In genomic region chr4:139641829-139642425, GRCm38 (mm10) we compare ENCODE assay signal across 10 mouse cellular contexts. TPM values are rescaled to one million over a fixed set of nuclear protein-coding genes. Genes with fewer than 3 reads are reported as not detected.
A peak's percentile ranks its signal among the peaks of the same experiment; 100 is the strongest.
DNase-seq lines count a peak whose midpoint lies in the region; ATAC-seq and TF ChIP-seq lines count a peak whose summit lies in the region.
"Had no signal": no experiment of that assay in that cellular context is flagged by ENCODE, and none has a peak within 500 bp of the region (broad histone marks: within the 10 kb centered on the region; RNA-seq: fewer than 3 reads in every experiment).

No protein-coding gene starts in this region.

- H3K36me3 ChIP-seq in heart, embryonic 12.5 days: peaks cover 8% of the 10 kb centered on the region; the same call in 1 of the 2 replicates
- peaks cover 81% of the 10 kb centered on the region for H3K36me3 ChIP-seq in G1E (replicated peaks)
- peaks cover 10% of the 10 kb centered on the region for H3K36me3 ChIP-seq in forebrain, embryonic 14.5 days (ENCODE audit: control insufficient read depth, insufficient read depth, low read length)
- H3K36me3 ChIP-seq in midbrain, embryonic 10.5 days: peaks cover 16% of the 10 kb centered on the region

- H3K9me3 ChIP-seq in heart, embryonic 12.5 days (replicated peaks): peaks cover 2% of the 10 kb centered on the region
- H3K9me3 ChIP-seq in G1E (replicated peaks): no peaks in the 10 kb centered on the region
- H3K9me3 ChIP-seq in forebrain, embryonic 14.5 days (replicated peaks; ENCODE audit: control insufficient read depth, low read length): no peaks in the 10 kb centered on the region
- H3K9me3 ChIP-seq in midbrain, embryonic 10.5 days (replicated peaks): no peaks in the 10 kb centered on the region

- 2% methylated on average over 29 of the region's 30 CpGs for WGBS in heart, embryonic 12.5 days
- 3% methylated on average over 30 of the region's 30 CpGs for WGBS in forebrain, embryonic 14.5 days
- WGBS in midbrain, embryonic 10.5 days: 2% methylated on average over 30 of the region's 30 CpGs

- H3K27ac ChIP-seq in heart, embryonic 12.5 days (ENCODE audit: poor library complexity, severe bottlenecking): no peak overlapping the region
- no peak overlapping the region for H3K27ac ChIP-seq in forebrain, embryonic 14.5 days (ENCODE audit: low read depth, low read length)
- H3K27ac ChIP-seq in midbrain, embryonic 10.5 days (replicated peaks): peak overlapping the region; percentile 78

- TF ChIP-seq CTCF in G1E (IDR thresholded peaks at IDR 0.05; ENCODE audit: low read depth, low read length): no peak

- peak overlapping the region; percentile 58 for H3K9ac ChIP-seq in heart, embryonic 12.5 days
- H3K9ac ChIP-seq in forebrain, embryonic 14.5 days (ENCODE audit: low read length): peak overlapping the region; percentile 49

- no peak for DNase-seq in heart, adult 11 months
- no peak for DNase-seq in G1E (ENCODE audit: low spot score)
- peak; percentile 69 for DNase-seq in forebrain, embryonic 14.5 days (ENCODE audit: low spot score)
- DNase-seq in midbrain, embryonic 10.5 days (ENCODE audit: low spot score): peak; percentile 66
- DNase-seq in frontal cortex, postnatal 14 days (ENCODE audit: low spot score in 2 of 2): no peak
- DNase-seq in gastrocnemius, adult 18-20 months (ENCODE audit: low spot score): no peak

- peak; percentile 33; the same call in 1 of the 2 replicates for ATAC-seq in heart, embryonic 12.5 days (ENCODE audit: insufficient number of reproducible peaks, low FRiP score)
- no peak for ATAC-seq in G1E (ENCODE audit: extremely low read depth, insufficient number of reproducible peaks, low FRiP score, poor library complexity, severe bottlenecking)
- no peak for ATAC-seq in forebrain, embryonic 14.5 days
- no peak for ATAC-seq in granulocyte monocyte progenitor cell, adult 5-6 weeks (replicated peaks; ENCODE audit: poor library complexity, severe bottlenecking)

- peaks cover 44% of the 10 kb centered on the region for H3K27me3 ChIP-seq in heart, embryonic 12.5 days (replicated peaks)
- H3K27me3 ChIP-seq in G1E (ENCODE audit: insufficient read depth, low read length): no peaks in the 10 kb centered on the region
- H3K27me3 ChIP-seq in forebrain, embryonic 14.5 days (replicated peaks; ENCODE audit: control insufficient read depth, insufficient read depth, low read length): no peaks in the 10 kb centered on the region
- H3K27me3 ChIP-seq in midbrain, embryonic 10.5 days (ENCODE audit: low read depth, poor library complexity, severe bottlenecking): peaks cover 44% of the 10 kb centered on the region

- H3K4me1 ChIP-seq in heart, embryonic 12.5 days (replicated peaks): peaks cover 17% of the 10 kb centered on the region
- peaks cover 78% of the 10 kb centered on the region for H3K4me1 ChIP-seq in G1E (ENCODE audit: insufficient read depth, low read depth, low read length)
- H3K4me1 ChIP-seq in forebrain, embryonic 14.5 days (ENCODE audit: control insufficient read depth, insufficient read depth, low read length): peaks cover 8% of the 10 kb centered on the region; the same call in 1 of the 2 replicates
- H3K4me1 ChIP-seq in midbrain, embryonic 10.5 days: peaks cover 48% of the 10 kb centered on the region

- peak overlapping the region; percentile 41 for H3K4me3 ChIP-seq in heart, embryonic 12.5 days
- peak overlapping the region; percentile 73; the same call in 1 of the 2 replicates for H3K4me3 ChIP-seq in G1E (ENCODE audit: low read depth, low read length)
- H3K4me3 ChIP-seq in forebrain, embryonic 14.5 days (ENCODE audit: low read depth, low read length): no peak overlapping the region
- peak overlapping the region; percentile 50 for H3K4me3 ChIP-seq in midbrain, embryonic 10.5 days

- peak overlapping the region; percentile 72 for H3K4me2 ChIP-seq in heart, embryonic 12.5 days
- H3K4me2 ChIP-seq in forebrain, embryonic 14.5 days (ENCODE audit: low read length): peak overlapping the region; percentile 41

RNA-seq across cellular contexts. Expression of gene Tas1r2, which starts 11.4 kb away (rescaled TPM):
- 0.05 TPM in 1 of 2 replicates, not detected in the other for polyA plus RNA-seq in heart, embryonic 12.5 days (2016; fragmentation: Nextera tagmentation; extraction: Ambion mirVana)
- total RNA-seq in G1E (2014; fragmentation: Nextera tagmentation) (not detected in 2 replicates), G1E (2017) (0.12 TPM in 1 of 2 replicates, not detected in the other)
- not detected in 2 replicates for polyA plus RNA-seq in G1E (2012)
- not detected in 2 replicates for polyA plus RNA-seq in forebrain, embryonic 14.5 days (2014; fragmentation: Nextera tagmentation; extraction: Ambion mirVana)
- polyA plus RNA-seq in midbrain, embryonic 10.5 days (2016; fragmentation: Nextera tagmentation; extraction: Ambion mirVana): 0.09 TPM in 1 of 2 replicates, not detected in the other
- total RNA-seq in gastrocnemius, adult 18-20 months (2021): not detected
- total RNA-seq in granulocyte monocyte progenitor cell, adult 5-6 weeks (2014; fragmentation: Nextera tagmentation): not detected in 2 replicates
- not detected in 2 replicates for total RNA-seq in granulocyte monocyte progenitor cell, adult 5-6 weeks (2017)
- total RNA-seq: heart, postnatal 14 days had no signal
- polyA plus RNA-seq: testis, adult 2 months had no signal

RNA-seq across cellular contexts. Expression of gene Aldh4a1, which starts 19.3 kb away (rescaled TPM):
- polyA plus RNA-seq in heart, embryonic 12.5 days (2016; fragmentation: Nextera tagmentation; extraction: Ambion mirVana): 22.7 and 23.2 TPM in 2 replicates
- total RNA-seq in G1E (2014; fragmentation: Nextera tagmentation): 17.7 and 22.3 TPM in 2 replicates
- 13.3 and 16.0 TPM in 2 replicates for total RNA-seq in G1E (2017)
- polyA plus RNA-seq in G1E (2012): 44.1 and 54.5 TPM in 2 replicates
- polyA plus RNA-seq in forebrain, embryonic 14.5 days (2014; fragmentation: Nextera tagmentation; extraction: Ambion mirVana): 18.6 and 21.6 TPM in 2 replicates
- polyA plus RNA-seq in midbrain, embryonic 10.5 days (2016; fragmentation: Nextera tagmentation; extraction: Ambion mirVana): 21.3 and 24.2 TPM in 2 replicates
- total RNA-seq in gastrocnemius, adult 18-20 months (2021): 10 to 100 TPM; 57.6 to 64.8 TPM
- total RNA-seq in granulocyte monocyte progenitor cell, adult 5-6 weeks (2014; fragmentation: Nextera tagmentation): 29.7 and 30.9 TPM in 2 replicates
- 18.9 and 20.1 TPM in 2 replicates for total RNA-seq in granulocyte monocyte progenitor cell, adult 5-6 weeks (2017)

RNA-seq across cellular contexts. Expression of gene Gm21969, which starts 38.9 kb away (rescaled TPM):
- polyA plus RNA-seq in heart, embryonic 12.5 days (2016; fragmentation: Nextera tagmentation; extraction: Ambion mirVana): not detected in 2 replicates
- total RNA-seq in G1E (2014; fragmentation: Nextera tagmentation) (not detected in 2 replicates), G1E (2017) (not detected in 2 replicates)
- polyA plus RNA-seq in G1E (2012): 0.02 and 0.04 TPM in 2 replicates
- polyA plus RNA-seq in forebrain, embryonic 14.5 days (2014; fragmentation: Nextera tagmentation; extraction: Ambion mirVana): not detected in 2 replicates
- polyA plus RNA-seq in midbrain, embryonic 10.5 days (2016; fragmentation: Nextera tagmentation; extraction: Ambion mirVana): not detected in 2 replicates
- not detected for total RNA-seq in gastrocnemius, adult 18-20 months (2021)
- not detected in 2 replicates for total RNA-seq in granulocyte monocyte progenitor cell, adult 5-6 weeks (2014; fragmentation: Nextera tagmentation)
- total RNA-seq in granulocyte monocyte progenitor cell, adult 5-6 weeks (2017): not detected in 2 replicates
- total RNA-seq: heart, postnatal 14 days had no signal
- polyA plus RNA-seq: testis, adult 2 months had no signal

Comparison
In these comparisons a context has a peak if more than half of its experiments do, and no peak if none do; other contexts are left out.
1. DNase-seq: peak in forebrain, embryonic 14.5 days (single experiment) and midbrain, embryonic 10.5 days (single experiment); none in heart, adult 11 months (single experiment), G1E (single experiment), frontal cortex, postnatal 14 days (0 of 2) and gastrocnemius, adult 18-20 months (single experiment).